Mouse (Mus musculus) kidney, embryonic 14.5 days (tissue): ENCODE results near the gene Itgb3. TPM values are rescaled to one million over a fixed set of nuclear protein-coding genes. Genes with fewer than 3 reads are reported as not detected.

Experiments
- ATAC-seq: fragments of 200-750 bp; cut with Nextera tagmentation; 2 replicates; pipeline ENCODE4 v1.8.0; 2017; ENCODE audit warnings: moderate number of reproducible peaks, mild to moderate bottlenecking, moderate TSS enrichment, moderate library complexity; ENCODE audit not compliant: low FRiP score, low TSS enrichment
- H3K27ac ChIP-seq: fragments of 300-500 bp; sonication (generic); 2 replicates; pipeline ENCODE4 v1.5.1; 2014; ENCODE audit warnings: low read depth, mild to moderate bottlenecking, low read length, moderate library complexity, mixed read lengths
- H3K27me3 ChIP-seq: fragments of 300-500 bp; sonication (generic); 2 replicates; pipeline ENCODE4 v1.6.1; 2014; ENCODE audit warnings: mild to moderate bottlenecking, low read length; ENCODE audit not compliant: control insufficient read depth, insufficient read depth
- H3K36me3 ChIP-seq: fragments of 300-500 bp; sonication (generic); 2 replicates; pipeline ENCODE4 v1.6.1; 2014; ENCODE audit warnings: low read length, mixed read lengths; ENCODE audit not compliant: control insufficient read depth, insufficient read depth
- H3K4me1 ChIP-seq: fragments of 300-500 bp; sonication (generic); 2 replicates; pipeline ENCODE4 v1.6.1; 2014; ENCODE audit warnings: low read length, mixed read lengths; ENCODE audit not compliant: control insufficient read depth, insufficient read depth
- H3K4me2 ChIP-seq: fragments of 300-500 bp; sonication (generic); replicated peaks from 2 replicates; pipeline ENCODE4 v1.6.1; 2014; ENCODE audit warnings: low read depth, mild to moderate bottlenecking, low read length
- H3K4me3 ChIP-seq: fragments of 300-500 bp; sonication (generic); 2 replicates; pipeline ENCODE4 v1.5.1; 2014; ENCODE audit warnings: mild to moderate bottlenecking, low read length
- H3K9ac ChIP-seq: fragments of 300-500 bp; sonication (generic); 2 replicates; pipeline ENCODE4 v1.6.1; 2014; ENCODE audit warnings: low read depth, mild to moderate bottlenecking, low read length, moderate library complexity
- H3K9me3 ChIP-seq: fragments of 300-500 bp; sonication (generic); 2 replicates; pipeline ENCODE4 v1.6.1; 2016; ENCODE audit warnings: low read length; ENCODE audit not compliant: control insufficient read depth
- WGBS: fragments of 180-500 bp; shearing (Covaris S2); extraction: QIAGEN DNeasy Blood & Tissue Kit; methylation state at CpG from one replicate; pipeline ENCODE4 v1.1.7; 2014; 5-methylcytosine and 5-hydroxymethylcytosine counted together
- polyA plus RNA-seq: library from polyadenylated mRNA; unstranded; fragments of >200 nt; fragmentation: Nextera tagmentation; extraction: Ambion mirVana; gene quantifications from 2 replicates; pipeline ENCODE4 v1.2.1, GENCODE M21; 2014

Itgb3 gene
- polyA plus RNA-seq, 1 experiment from 2014 or later: 0.85 TPM

DNA sequence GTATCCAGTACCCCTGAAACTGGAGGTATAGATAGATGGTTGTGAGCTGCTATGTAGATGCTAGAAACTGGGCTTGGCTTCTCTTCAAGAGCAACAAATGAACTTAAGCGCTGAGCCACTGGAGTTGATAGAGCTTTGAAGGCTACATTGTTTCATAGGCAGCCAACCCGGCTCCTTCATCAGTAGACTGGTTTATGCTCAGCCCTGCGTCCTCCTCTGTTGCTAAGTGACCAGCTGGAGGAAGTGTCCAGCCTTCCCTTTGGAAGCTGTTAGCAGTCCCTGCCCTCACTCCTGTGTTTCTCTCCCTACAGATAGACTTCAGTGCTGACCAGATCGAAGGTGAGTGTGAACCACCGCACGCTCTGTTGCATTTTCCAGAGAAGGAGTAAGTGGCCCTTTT lies 27.7 kb upstream of the Itgb3 start:
- no peak for ATAC-seq
- H3K27me3 ChIP-seq: no peaks in the 10 kb centered on the region
- H3K4me3 ChIP-seq: no peak overlapping the region

DNA sequence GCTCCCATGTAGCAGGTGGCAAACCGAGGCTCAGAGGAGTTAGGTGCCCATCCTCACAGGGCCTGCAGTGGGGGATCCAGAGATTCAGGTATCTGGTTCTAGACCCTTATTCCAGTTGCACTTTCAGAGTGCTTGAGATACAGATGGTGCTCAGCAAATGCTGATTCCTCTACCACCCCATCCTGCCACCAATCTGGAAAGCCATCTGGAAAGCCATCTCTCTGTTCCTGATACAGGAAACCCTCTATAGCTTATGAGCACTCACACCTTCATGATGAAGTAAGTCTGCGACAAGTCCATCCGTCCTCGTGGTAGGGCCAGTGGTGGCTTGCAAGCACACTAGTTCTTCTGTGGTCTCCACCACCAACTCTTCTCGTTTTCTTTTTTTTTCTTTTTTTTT lies 27.2 kb upstream of the Itgb3 start:
- WGBS: 84% methylated on average over 5 of the region's 5 CpGs
- no peak overlapping the region for H3K27ac ChIP-seq
- ATAC-seq: no peak

More for the DNA sequence above, 27.7 kb upstream of the Itgb3 start:
- no peak overlapping the region for H3K4me2 ChIP-seq
- H3K27ac ChIP-seq: no peak overlapping the region
- H3K9me3 ChIP-seq: no peaks in the 10 kb centered on the region
- no peaks in the 10 kb centered on the region for H3K36me3 ChIP-seq
- no peak overlapping the region for H3K9ac ChIP-seq
- 63% methylated on average over 6 of the region's 6 CpGs for WGBS
- H3K4me1 ChIP-seq: no peaks in the 10 kb centered on the region

DNA sequence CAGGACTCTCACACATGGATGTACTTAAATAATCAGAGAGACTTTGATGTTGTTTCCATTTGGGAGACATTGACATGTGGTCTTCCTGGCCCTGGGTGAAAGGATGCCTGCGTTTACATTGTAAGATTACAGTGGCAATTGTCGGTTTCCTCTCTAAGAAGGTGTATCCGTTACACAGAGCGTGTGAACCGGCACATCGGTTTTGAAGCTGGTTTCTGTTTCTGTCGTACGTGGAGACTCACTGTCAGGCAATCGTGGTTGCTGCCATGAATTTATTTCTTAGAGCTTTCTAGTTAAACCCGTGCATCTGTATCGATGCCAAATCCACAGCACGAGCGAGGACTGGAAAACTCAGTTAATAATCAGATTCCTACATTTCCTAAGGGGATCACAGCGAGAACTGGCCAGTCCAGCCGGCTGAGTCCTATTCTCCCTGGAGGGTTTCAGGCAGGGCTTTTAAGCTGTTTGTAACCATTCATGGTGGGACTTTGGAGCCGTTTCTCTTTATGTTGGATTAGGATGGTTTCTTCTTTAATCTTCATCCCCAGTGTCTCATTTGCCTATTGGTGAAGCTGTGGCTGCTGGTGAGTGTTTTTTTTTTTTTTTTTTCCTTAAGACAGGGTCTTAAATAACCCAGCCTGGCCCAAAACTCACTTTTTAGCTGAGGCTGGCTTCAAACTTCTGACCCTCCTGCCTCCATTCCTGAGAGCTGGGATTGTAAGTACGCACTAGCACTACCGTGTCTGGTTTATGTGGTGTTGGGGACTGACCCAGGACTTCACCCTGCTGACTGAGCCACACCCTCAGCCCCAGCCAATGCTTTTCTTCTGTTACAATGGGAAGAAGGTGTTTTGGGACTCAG lies 26.1 kb upstream of the Itgb3 start:
- H3K27me3 ChIP-seq: no peaks in the 10 kb centered on the region
- no peak overlapping the region for H3K4me2 ChIP-seq
- H3K9ac ChIP-seq: no peak overlapping the region
- no peak overlapping the region for H3K27ac ChIP-seq
- H3K9me3 ChIP-seq: no peaks in the 10 kb centered on the region
- H3K4me1 ChIP-seq: no peaks in the 10 kb centered on the region
- 43% methylated on average over 18 of the region's 18 CpGs for WGBS
- no peak overlapping the region for H3K4me3 ChIP-seq
- ATAC-seq: no peak
- no peaks in the 10 kb centered on the region for H3K36me3 ChIP-seq

More for the DNA sequence above, 27.2 kb upstream of the Itgb3 start:
- no peaks in the 10 kb centered on the region for H3K27me3 ChIP-seq
- no peak overlapping the region for H3K9ac ChIP-seq
- H3K9me3 ChIP-seq: no peaks in the 10 kb centered on the region
- H3K4me1 ChIP-seq: no peaks in the 10 kb centered on the region
- H3K4me3 ChIP-seq: no peak overlapping the region
- H3K4me2 ChIP-seq: no peak overlapping the region
- H3K36me3 ChIP-seq: no peaks in the 10 kb centered on the region

DNA sequence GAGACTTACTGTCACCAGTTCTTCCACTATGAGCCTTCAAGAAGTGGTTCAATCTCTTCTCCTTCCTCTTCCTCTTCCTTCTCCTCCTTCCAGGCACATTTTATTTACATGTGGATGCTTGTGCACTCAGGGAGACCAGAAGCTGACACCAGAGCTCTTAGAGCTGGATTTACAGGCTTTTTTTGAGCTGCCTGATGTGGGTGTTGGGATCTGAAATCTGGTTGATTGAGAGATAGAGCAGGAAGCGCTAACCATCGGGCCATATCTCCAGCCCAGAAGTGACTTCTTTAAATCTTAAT lies 25.5 kb upstream of the Itgb3 start:
- no peaks in the 10 kb centered on the region for H3K27me3 ChIP-seq
- no peaks in the 10 kb centered on the region for H3K9me3 ChIP-seq
- H3K4me2 ChIP-seq: no peak overlapping the region
- no peak for ATAC-seq
- no peak overlapping the region for H3K27ac ChIP-seq
- 81% methylated on average over 2 of the region's 2 CpGs for WGBS
- H3K36me3 ChIP-seq: no peaks in the 10 kb centered on the region
- no peaks in the 10 kb centered on the region for H3K4me1 ChIP-seq
- H3K9ac ChIP-seq: no peak overlapping the region
- H3K4me3 ChIP-seq: no peak overlapping the region

DNA sequence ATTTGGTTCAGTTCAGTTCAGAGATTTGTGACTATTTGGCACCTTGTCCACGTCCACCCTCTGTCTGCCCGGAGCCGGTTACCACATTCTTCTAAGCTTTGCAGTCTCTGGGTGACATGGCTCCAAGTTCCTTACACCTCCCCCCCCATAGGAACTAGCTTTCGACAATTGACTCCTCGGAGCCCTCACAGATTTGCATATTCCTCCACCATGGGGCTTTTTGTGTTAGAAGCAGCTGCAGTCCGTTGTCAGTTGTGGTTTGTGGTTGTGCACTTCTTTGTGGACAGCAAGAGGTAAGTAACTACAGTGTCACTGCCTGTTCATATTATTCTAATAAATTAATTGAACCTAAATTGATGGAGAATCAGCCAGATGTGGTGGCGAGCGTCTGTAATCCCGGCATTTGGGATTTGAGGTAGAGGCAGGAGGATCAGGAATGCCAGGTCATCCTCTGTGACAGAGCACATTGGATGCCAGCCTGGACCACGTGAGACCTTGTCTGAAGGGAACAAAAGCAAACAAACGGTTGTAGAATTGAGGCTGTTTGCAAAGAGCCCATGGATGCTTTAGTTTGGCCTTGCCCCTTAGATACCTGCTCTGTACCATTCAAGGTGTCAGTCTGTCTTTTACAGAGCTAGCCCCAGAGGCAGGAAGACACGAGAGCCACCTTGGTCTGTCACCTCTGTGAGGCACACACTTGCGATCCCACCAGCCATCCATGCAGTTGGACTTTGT lies 25.0 kb upstream of the Itgb3 start:
- Histone ChIP-seq H3K4me1 (no peaks in the 10 kb centered on the region), H3K36me3 (no peaks in the 10 kb centered on the region), H3K9me3 (no peaks in the 10 kb centered on the region), H3K9ac (no peak overlapping the region), H3K4me3 (no peak overlapping the region), H3K27ac (no peak overlapping the region), H3K4me2 (no peak overlapping the region), H3K27me3 (no peaks in the 10 kb centered on the region)
- WGBS: 65% methylated on average over 13 of the region's 13 CpGs
- no peak for ATAC-seq

DNA sequence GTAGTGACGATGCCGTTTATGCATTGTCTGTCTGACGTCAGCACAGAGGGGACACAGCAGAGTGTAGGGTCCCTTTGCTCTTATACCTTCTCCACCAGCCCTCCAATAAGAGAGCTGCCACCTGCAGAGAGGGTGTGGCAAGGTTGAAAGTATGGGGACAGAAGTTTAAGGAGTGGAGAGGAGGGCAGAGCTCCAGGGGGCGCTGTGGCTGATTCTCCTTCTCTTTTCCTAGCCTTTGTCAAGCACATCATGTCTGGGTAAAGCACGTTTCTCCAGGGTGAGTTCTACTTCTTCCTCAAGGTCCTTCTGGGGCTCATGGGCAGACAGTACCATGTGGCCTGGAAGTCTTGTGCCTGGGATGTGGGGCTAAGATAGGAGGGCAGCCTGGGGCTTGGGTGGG lies 22.3 kb upstream of the Itgb3 start:
- 73% methylated on average over 5 of the region's 5 CpGs for WGBS
- ATAC-seq: no peak

DNA sequence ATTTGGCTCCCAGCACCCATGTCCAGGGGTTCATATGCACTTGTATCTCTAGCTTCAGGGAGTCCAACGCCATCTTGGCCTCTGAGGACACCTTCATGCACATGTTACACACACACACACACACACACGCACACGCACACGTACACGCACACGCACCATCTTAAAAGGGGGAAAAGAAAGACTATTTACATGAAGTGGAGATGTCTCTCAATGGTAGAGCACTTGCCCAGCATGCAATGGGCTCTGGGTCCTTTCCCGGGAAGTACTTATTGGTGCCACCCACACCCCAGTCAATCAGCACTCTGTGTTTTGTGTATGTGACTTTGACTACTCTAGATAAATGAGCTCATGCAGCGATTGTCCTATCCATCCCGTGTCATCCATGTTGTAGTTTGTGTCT lies 19.9 kb upstream of the Itgb3 start:
- Histone ChIP-seq H3K36me3 (no peaks in the 10 kb centered on the region), H3K4me1 (no peaks in the 10 kb centered on the region), H3K27me3 (no peaks in the 10 kb centered on the region), H3K9me3 (0 out of 2 replicates have a peak, but pooled peaks cover 4% of the 10 kb centered on the region), H3K4me3 (no peak overlapping the region), H3K27ac (no peak overlapping the region), H3K4me2 (no peak overlapping the region), H3K9ac (no peak overlapping the region)
- no peak for ATAC-seq
- WGBS: 98% methylated on average over 9 of the region's 9 CpGs

More for the DNA sequence above, 22.3 kb upstream of the Itgb3 start:
- Histone ChIP-seq H3K27ac (no peak overlapping the region), H3K4me1 (no peaks in the 10 kb centered on the region), H3K9me3 (0 out of 2 replicates have a peak, but pooled peaks cover 4% of the 10 kb centered on the region), H3K4me3 (no peak overlapping the region), H3K4me2 (no peak overlapping the region), H3K36me3 (no peaks in the 10 kb centered on the region), H3K9ac (no peak overlapping the region), H3K27me3 (no peaks in the 10 kb centered on the region)

DNA sequence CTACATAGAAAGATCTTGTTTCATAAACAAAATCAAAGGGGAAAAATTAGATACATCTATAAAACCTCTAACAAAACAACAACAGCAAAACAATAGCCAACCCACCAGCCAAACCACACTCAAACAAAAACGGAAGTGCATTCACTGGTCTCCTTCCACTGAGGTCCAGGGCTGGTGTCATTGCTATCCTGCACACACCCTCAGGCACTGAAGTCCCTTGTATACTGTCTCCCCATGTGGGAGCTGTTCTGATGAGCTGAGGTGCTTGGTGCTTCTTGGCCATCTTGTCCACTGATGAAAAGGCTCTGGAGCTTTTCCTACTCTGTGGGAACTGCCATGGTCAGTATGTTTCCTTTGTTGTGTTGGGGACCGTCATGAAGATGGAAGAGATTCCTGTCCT lies 19.3 kb upstream of the Itgb3 start:
- ATAC-seq: no peak
- H3K4me2 ChIP-seq: no peak overlapping the region
- no peaks in the 10 kb centered on the region for H3K27me3 ChIP-seq
- H3K27ac ChIP-seq: no peak overlapping the region
- H3K9me3 ChIP-seq: 0 out of 2 replicates have a peak, but pooled peaks cover 4% of the 10 kb centered on the region
- H3K4me3 ChIP-seq: no peak overlapping the region
- no peak overlapping the region for H3K9ac ChIP-seq
- 96% methylated on average over 2 of the region's 2 CpGs for WGBS
- H3K4me1 ChIP-seq: no peaks in the 10 kb centered on the region
- no peaks in the 10 kb centered on the region for H3K36me3 ChIP-seq

DNA sequence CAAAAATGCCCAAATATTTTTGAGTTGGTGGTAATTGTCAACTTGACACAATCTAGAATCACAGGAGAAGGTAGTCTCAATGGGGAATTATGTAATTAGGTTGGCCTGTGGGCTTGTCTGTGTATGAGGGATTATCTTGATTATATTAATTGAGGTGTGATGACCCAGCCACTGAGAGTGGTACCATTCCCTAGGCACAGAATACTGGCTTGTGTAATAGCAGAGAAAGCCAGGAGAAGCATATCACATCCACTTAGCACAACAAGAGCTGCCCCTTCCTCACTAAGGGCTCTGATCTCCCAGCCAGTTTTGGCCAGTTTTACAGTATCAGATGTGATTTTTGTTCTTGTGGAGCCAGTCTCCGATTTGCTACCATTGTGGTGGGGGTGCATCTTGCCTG lies 18.2 kb upstream of the Itgb3 start:
- 80% methylated on average over 1 of the region's 1 CpGs for WGBS
- Histone ChIP-seq H3K27ac (no peak overlapping the region), H3K4me2 (no peak overlapping the region), H3K9me3 (0 out of 2 replicates have a peak, but pooled peaks cover 4% of the 10 kb centered on the region), H3K9ac (no peak overlapping the region), H3K4me3 (no peak overlapping the region), H3K4me1 (no peaks in the 10 kb centered on the region), H3K36me3 (no peaks in the 10 kb centered on the region), H3K27me3 (no peaks in the 10 kb centered on the region)
- ATAC-seq: no peak
